Mouse (Mus musculus): ENCODE results near the gene Hist1h4i.

- no peak for TF ChIP-seq CTCF (IDR thresholded peaks at IDR 0.05 in 2 of 3, conservative IDR thresholded peaks at IDR 0.05 in 1 of 3; ENCODE audit: control insufficient read depth in 1 of 3, insufficient read depth in 1 of 3, low read depth in 2 of 3, low read length in 3 of 3, poor library complexity in 1 of 3, severe bottlenecking in 1 of 3)
- TF ChIP-seq EP300 (IDR thresholded peaks at IDR 0.05; ENCODE audit: low read depth in 1 of 2, low read length in 2 of 2), result no peak
- no peak for TF ChIP-seq ZMIZ1 (IDR thresholded peaks at IDR 0.05; ENCODE audit: low read depth, low read length)
- TF ChIP-seq POLR2AphosphoS5 (IDR thresholded peaks at IDR 0.05; ENCODE audit: borderline replicate concordance, low read depth, low read length), result no peak
- no peak for TF ChIP-seq GATA1 (IDR thresholded peaks at IDR 0.05; ENCODE audit: low read depth, low read length)
- no peak for TF ChIP-seq HCFC1 (IDR thresholded peaks at IDR 0.05; ENCODE audit: low read depth, low read length)
- TF ChIP-seq POLR2A (IDR thresholded peaks at IDR 0.05; ENCODE audit: control insufficient read depth in 1 of 2, insufficient read depth in 1 of 2, low read depth in 1 of 2, low read length in 2 of 2, poor library complexity in 1 of 2), result no peak
- TF ChIP-seq POLR2AphosphoS2 (IDR thresholded peaks at IDR 0.05; ENCODE audit: low read length), result no peak
These were observed 43.9 kb downstream of the Hist1h4i start for GRCm38 (mm10) chr13:21997201-21997820.

All from MEL (cell line).